28 mouse cellular contexts compared by ENCODE assay signal in genomic region chr17:78269311-78269710, GRCm38 (mm10).
DNase-seq lines count a peak whose midpoint lies in the region; ATAC-seq and TF ChIP-seq lines count a peak whose summit lies in the region.
"Had no signal": no experiment of that assay in that cellular context is flagged by ENCODE, and none has a peak within 500 bp of the region (broad histone marks: within the 10 kb centered on the region; RNA-seq: fewer than 3 reads in every experiment).

No protein-coding gene starts in this region.

- H3K36me3 ChIP-seq in liver, adult 2 months (ENCODE audit: control insufficient read depth, insufficient read depth, low read length) = no peaks in the 10 kb centered on the region
- no peaks in the 10 kb centered on the region for H3K36me3 ChIP-seq in liver, embryonic 12.5 days
- H3K36me3 ChIP-seq: embryonic facial prominence, embryonic 13.5 days; embryonic facial prominence, embryonic 15.5 days; forebrain, embryonic 10.5 days; forebrain, embryonic 12.5 days had no signal

- H3K4me3 ChIP-seq in gastrocnemius, adult 2 months = no peak overlapping the region
- H3K4me3 ChIP-seq in liver, adult 2 months (ENCODE audit: insufficient read depth, low read depth, low read length) = peak overlapping the region; percentile 18; the same call in 1 of the 2 replicates
- no peak overlapping the region for H3K4me3 ChIP-seq in liver, embryonic 12.5 days
- H3K4me3 ChIP-seq: embryonic facial prominence, embryonic 13.5 days; embryonic facial prominence, embryonic 15.5 days; erythroblast, embryonic 14.5 days; forebrain, embryonic 10.5 days; forebrain, embryonic 12.5 days had no signal

- peaks cover 11% of the 10 kb centered on the region for H3K4me1 ChIP-seq in liver, adult 2 months (ENCODE audit: control insufficient read depth, insufficient read depth, low read length)
- H3K4me1 ChIP-seq in liver, embryonic 12.5 days = peaks cover 16% of the 10 kb centered on the region; the same call in 1 of the 2 replicates

- no peak for TF ChIP-seq POLR2A in liver, adult 2 months (IDR thresholded peaks at IDR 0.05; ENCODE audit: extremely low read depth, insufficient read depth, low read length)

- peak overlapping the region; percentile 46 for H3K27ac ChIP-seq in gastrocnemius, adult 2 months
- H3K27ac ChIP-seq in liver, adult 2 months (replicated peaks; ENCODE audit: insufficient read depth, low read depth, low read length) = no peak overlapping the region
- no peak overlapping the region for H3K27ac ChIP-seq in liver, embryonic 12.5 days
- H3K27ac ChIP-seq: embryonic facial prominence, embryonic 13.5 days; embryonic facial prominence, embryonic 15.5 days; forebrain, embryonic 10.5 days; forebrain, embryonic 12.5 days had no signal

- no peaks in the 10 kb centered on the region; the same call in 1 of the 2 replicates for H3K79me2 ChIP-seq in liver, adult 2 months (ENCODE audit: control insufficient read depth, insufficient read depth, low read length)

- TF ChIP-seq CTCF in gastrocnemius, adult 2 months (IDR thresholded peaks at IDR 0.05) = no peak
- no peak for TF ChIP-seq CTCF in liver, adult 2 months (IDR thresholded peaks at IDR 0.05; ENCODE audit: low read depth, low read length)

- no peak overlapping the region for H3K4me2 ChIP-seq in liver, embryonic 12.5 days
- H3K4me2 ChIP-seq: embryonic facial prominence, embryonic 13.5 days; embryonic facial prominence, embryonic 15.5 days; forebrain, embryonic 12.5 days had no signal

- H3K9me3 ChIP-seq in liver, embryonic 12.5 days (replicated peaks) = no peaks in the 10 kb centered on the region
- H3K9me3 ChIP-seq: embryonic facial prominence, embryonic 13.5 days; embryonic facial prominence, embryonic 15.5 days; forebrain, embryonic 10.5 days; forebrain, embryonic 12.5 days had no signal

- intact Hi-C loops in gastrocnemius, adult 2 months (cut with DNase I) = no loop called here
- intact Hi-C loops in heart, postnatal 25 days (cut with DNase I) = no loop called here

- H3K9ac ChIP-seq in liver, adult 2 months (ENCODE audit: low read depth, low read length) = no peak overlapping the region
- no peak overlapping the region for H3K9ac ChIP-seq in liver, embryonic 12.5 days
- H3K9ac ChIP-seq: embryonic facial prominence, embryonic 13.5 days; embryonic facial prominence, embryonic 15.5 days; forebrain, embryonic 12.5 days had no signal

- WGBS in liver, adult 2 months = 47% methylated on average over 8 of the region's 8 CpGs
- WGBS in liver, embryonic 12.5 days (ENCODE audit: insufficient replicate concordance) = 86% methylated on average over 8 of the region's 8 CpGs

- ATAC-seq in liver, embryonic 12.5 days = no peak
- ATAC-seq: activated CD4-positive, CD25-positive, alpha-beta regulatory T cell, adult 4 months; CD4-positive, CD25-positive, alpha-beta regulatory T cell, adult 4 months; forebrain, embryonic 14.5 days; forebrain, embryonic 16.5 days; Patski had no signal

- no peaks in the 10 kb centered on the region for H3K27me3 ChIP-seq in liver, adult 2 months (ENCODE audit: control insufficient read depth, insufficient read depth, low read length)
- H3K27me3 ChIP-seq in liver, embryonic 12.5 days (replicated peaks) = no peaks in the 10 kb centered on the region
- H3K27me3 ChIP-seq: CH12.LX; embryonic facial prominence, embryonic 13.5 days; embryonic facial prominence, embryonic 15.5 days; forebrain, embryonic 12.5 days; Patski had no signal

- no peak for DNase-seq in gastrocnemius, adult 2 months
- DNase-seq in gastrocnemius, adult 8-10 months (ENCODE audit: low spot score in 2 of 2) = no peak
- peak; percentile 74 for DNase-seq in liver, adult 2 months (ENCODE audit: extremely low read depth, low read depth, low spot score)
- peak; percentile 59 for DNase-seq in adipocyte (ENCODE audit: low spot score)
- no peak for DNase-seq in heart, postnatal 25 days (ENCODE audit: low spot score)
- DNase-seq: adrenal gland, adult 2 months; adrenal gland, postnatal 10 days; adrenal gland, postnatal 25 days; B cell, adult 2 months; cerebellum, adult 11 months; cerebellum, adult 18-20 months; cerebellum, adult 8-10 months; cerebellum, adult 9-11 months; cerebellum, postnatal 14 days; cerebellum, postnatal 36 days; embryo, embryonic 11 days had no signal

Comparison
In these comparisons a context has a peak if more than half of its experiments do, and no peak if none do; other contexts are left out.
1. DNase-seq: peak in liver, adult 2 months (single experiment) and adipocyte (single experiment); none in gastrocnemius, adult 2 months (single experiment), gastrocnemius, adult 8-10 months (0 of 2) and heart, postnatal 25 days (single experiment).